Mouse (Mus musculus) lung, embryonic 16.5 days (tissue): ENCODE data around the gene Olfr472. TPM values are rescaled to one million over a fixed set of nuclear protein-coding genes. Genes with fewer than 3 reads are reported as not detected.
"Not testable (repeated sequence)": the region's sequence is repeated elsewhere in the genome, so short reads cannot be mapped to it uniquely, and the experiment has no call there.

Experiments
- ATAC-seq: fragments of 200-750 bp; cut with Nextera tagmentation; 2 replicates; pipeline ENCODE4 v1.8.0; 2017; ENCODE audit warnings: low read depth, mild to moderate bottlenecking, moderate library complexity
- H3K27ac ChIP-seq: fragments of 300-500 bp; sonication (generic); 2 replicates; pipeline ENCODE4 v1.5.1; 2014; ENCODE audit warnings: mild to moderate bottlenecking, control low read depth, low read length
- H3K27me3 ChIP-seq: fragments of 300-500 bp; sonication (generic); 2 replicates; pipeline ENCODE4 v1.6.1; 2014; ENCODE audit warnings: low read depth, low read length, mixed read lengths; ENCODE audit not compliant: control insufficient read depth, insufficient read depth
- H3K36me3 ChIP-seq: fragments of 300-500 bp; sonication (generic); 2 replicates; pipeline ENCODE4 v1.6.1; 2014; ENCODE audit warnings: low read length; ENCODE audit not compliant: control insufficient read depth, insufficient read depth
- H3K4me1 ChIP-seq: fragments of 300-500 bp; sonication (generic); replicated peaks from 2 replicates; pipeline ENCODE4 v1.6.1; 2014; ENCODE audit warnings: low read length, mixed read lengths; ENCODE audit not compliant: control insufficient read depth, insufficient read depth
- H3K4me2 ChIP-seq: fragments of 300-500 bp; sonication (generic); 2 replicates; pipeline ENCODE4 v1.6.1; 2014; ENCODE audit warnings: low read depth, low read length, control low read depth
- H3K4me3 ChIP-seq: fragments of 300-500 bp; sonication (generic); 2 replicates; pipeline ENCODE4 v1.5.1; 2014; ENCODE audit warnings: mild to moderate bottlenecking, low read length, control low read depth
- H3K9ac ChIP-seq: fragments of 300-500 bp; sonication (generic); 2 replicates; pipeline ENCODE4 v1.6.1; 2014; ENCODE audit warnings: low read length, control low read depth
- H3K9me3 ChIP-seq: fragments of 300-500 bp; sonication (generic); 2 replicates; pipeline ENCODE4 v1.6.1; 2016; ENCODE audit warnings: low read length; ENCODE audit not compliant: control insufficient read depth
- WGBS: fragments of 180-500 bp; shearing (Covaris S2); extraction: QIAGEN DNeasy Blood & Tissue Kit; methylation state at CpG from one replicate; pipeline ENCODE4 v1.1.7; 2014; 5-methylcytosine and 5-hydroxymethylcytosine counted together
- polyA plus RNA-seq: library from polyadenylated mRNA; unstranded; fragments of >200 nt; fragmentation: Nextera tagmentation; extraction: Ambion mirVana; gene quantifications from 2 replicates; pipeline ENCODE4 v1.2.1, GENCODE M21; 2015

The Olfr472 gene
- not detected in 2 replicates for polyA plus RNA-seq

DNA sequence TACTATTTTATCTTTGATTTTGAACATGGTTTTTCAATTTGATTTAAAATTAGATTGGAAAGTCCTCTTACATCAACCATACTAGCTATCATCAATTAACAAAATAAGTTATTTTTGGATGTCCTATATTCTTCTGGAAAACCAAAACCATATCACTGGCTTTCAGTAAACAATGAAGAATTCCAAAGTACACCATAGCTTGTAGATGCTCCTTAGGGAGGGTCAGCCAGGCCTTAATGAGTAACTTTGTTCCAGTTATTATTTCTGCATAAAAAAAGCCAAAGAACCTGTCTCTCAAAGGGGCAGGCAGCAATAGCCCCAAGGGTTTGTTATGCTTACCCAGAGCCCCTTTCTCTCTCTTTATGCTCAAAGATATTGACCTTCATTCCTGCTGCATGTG, at the start of gene Olfr472:
Gene Olfr472 (plus strand): TSS at position 301 of the 400 bp plus-strand sequence.
- no peaks in the 10 kb centered on the region for H3K27me3 ChIP-seq
- ATAC-seq, result no peak

DNA sequence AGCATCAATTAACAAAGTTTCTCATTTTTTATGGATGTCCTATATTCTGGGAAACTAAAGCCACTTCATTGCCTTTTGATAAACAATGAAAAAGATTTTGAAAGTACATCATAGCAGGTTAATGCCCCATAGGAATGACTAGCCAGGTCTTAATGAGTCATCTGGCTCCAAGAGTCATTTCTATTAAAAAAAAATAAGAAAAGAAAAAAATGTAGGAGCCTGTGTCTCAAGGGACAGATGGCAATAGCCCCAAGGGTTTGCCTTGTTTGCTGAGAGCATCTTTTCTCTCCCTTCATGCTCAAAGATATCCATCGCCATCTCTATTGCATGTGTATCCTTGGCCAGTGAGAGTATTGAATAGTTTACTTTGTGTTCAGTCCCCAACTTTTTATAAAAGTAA, 32.4 kb downstream of the Olfr472 start, which contains the start of gene Olfr473:
Gene Olfr473 (plus strand): TSS at position 301 of the 400 bp plus-strand sequence.
- Histone ChIP-seq H3K27me3 (no peaks in the 10 kb centered on the region), H3K4me1 (no peaks in the 10 kb centered on the region), H3K4me2 (no peak within 1 kb of the TSS), H3K36me3 (no peaks in the 10 kb centered on the region), H3K27ac (no peak within 1 kb of the TSS), H3K9me3 (no peaks in the 10 kb centered on the region), H3K4me3 (no peak within 1 kb of the TSS), H3K9ac (no peak within 1 kb of the TSS)
- ATAC-seq, result no peak
- WGBS, result 89% methylated on average over 1 of the region's 1 CpGs

More for the DNA sequence above, at the start of gene Olfr472:
- H3K9me3 ChIP-seq, result no peaks in the 10 kb centered on the region
- no peak within 1 kb of the TSS for H3K4me3 ChIP-seq
- H3K4me1 ChIP-seq, result no peaks in the 10 kb centered on the region
- H3K9ac ChIP-seq, result no peak within 1 kb of the TSS
- no peak within 1 kb of the TSS for H3K4me2 ChIP-seq
- H3K36me3 ChIP-seq, result no peaks in the 10 kb centered on the region
- H3K27ac ChIP-seq, result no peak within 1 kb of the TSS

DNA sequence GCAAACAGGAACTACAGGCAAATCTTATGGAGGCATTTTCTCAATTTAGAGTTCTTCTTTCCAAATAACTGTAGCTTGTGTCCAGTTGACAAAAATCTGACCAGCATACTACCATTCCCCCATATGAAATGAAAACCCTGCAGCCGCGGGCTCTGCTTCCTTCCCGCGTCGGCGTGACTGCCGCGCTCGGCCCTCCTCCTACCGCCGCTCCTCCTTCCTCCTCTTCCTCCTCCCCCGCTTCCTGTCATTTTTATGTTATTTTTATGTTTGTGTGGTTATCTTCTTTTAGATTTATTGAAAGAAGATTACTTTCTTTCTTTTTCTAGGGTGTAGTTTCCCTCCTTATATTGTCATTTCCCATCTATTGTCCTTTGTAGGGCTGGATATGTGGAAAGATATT, 54.8 kb downstream of the Olfr472 start:
- not testable (repeated sequence) for H3K27ac ChIP-seq, H3K36me3 ChIP-seq, H3K27me3 ChIP-seq, H3K9me3 ChIP-seq, ATAC-seq, H3K4me2 ChIP-seq, H3K4me1 ChIP-seq, H3K4me3 ChIP-seq, H3K9ac ChIP-seq
- 96% methylated on average over 12 of the region's 12 CpGs for WGBS

DNA sequence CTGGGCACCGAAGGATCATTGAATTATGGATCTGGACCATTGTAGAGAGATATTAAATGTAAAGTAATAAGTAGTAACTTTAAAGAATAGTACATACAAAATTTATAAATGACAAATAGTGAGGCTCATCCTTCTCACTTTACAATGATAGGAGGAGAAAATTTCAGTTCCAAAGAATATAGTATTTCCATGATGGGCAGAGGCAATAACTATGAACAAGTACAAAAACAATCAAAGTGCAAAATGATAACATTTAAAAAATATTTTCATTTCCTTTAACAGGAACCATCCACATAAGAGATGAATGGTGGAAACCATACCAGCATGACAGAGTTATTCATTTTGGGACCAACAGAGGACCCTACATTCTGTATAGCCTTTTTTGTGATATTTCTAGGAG, 56.6 kb downstream of the Olfr472 start, which contains the start of gene Olfr474:
Gene Olfr474 (plus strand): TSS at position 301 of the 400 bp plus-strand sequence.
- Histone ChIP-seq H3K9ac (no peak within 1 kb of the TSS), H3K4me2 (no peak within 1 kb of the TSS), H3K27ac (no peak within 1 kb of the TSS), H3K27me3 (no peaks in the 10 kb centered on the region), H3K9me3 (no peaks in the 10 kb centered on the region), H3K4me3 (no peak within 1 kb of the TSS), H3K4me1 (no peaks in the 10 kb centered on the region), H3K36me3 (no peaks in the 10 kb centered on the region)
- WGBS, result 79% methylated on average over 1 of the region's 1 CpGs
- no peak for ATAC-seq

Other genes with a start within 250 kb of the Olfr472 start
- 0.08 and 0.28 TPM in 2 replicates for gene Cyb5r2, start 139.9 kb upstream of the Olfr472 start, polyA plus RNA-seq
- gene Ovch2, start 96.7 kb upstream of the Olfr472 start, polyA plus RNA-seq, result not detected in 2 replicates
- gene Olfr467, start 85.6 kb upstream of the Olfr472 start, polyA plus RNA-seq, result not detected in 2 replicates
- not detected in 2 replicates for gene Olfr469, start 72.4 kb upstream of the Olfr472 start, polyA plus RNA-seq
- not detected in 2 replicates for gene Olfr470, start 50.4 kb upstream of the Olfr472 start, polyA plus RNA-seq
- gene Olfr473, start 32.5 kb downstream of the Olfr472 start, polyA plus RNA-seq, result not detected in 2 replicates
- gene Olfr474, start 56.7 kb downstream of the Olfr472 start, polyA plus RNA-seq, result not detected in 2 replicates
- not detected in 2 replicates for gene Olfr476, start 66.9 kb downstream of the Olfr472 start, polyA plus RNA-seq
- gene Olfr477, start 88.8 kb downstream of the Olfr472 start, polyA plus RNA-seq, result not detected in 2 replicates
- gene Olfr478, start 136.1 kb downstream of the Olfr472 start, polyA plus RNA-seq, result not detected in 2 replicates
- not detected in 2 replicates for gene Olfr479, start 152.8 kb downstream of the Olfr472 start, polyA plus RNA-seq
- not detected in 2 replicates for gene Olfr480, start 169.4 kb downstream of the Olfr472 start, polyA plus RNA-seq
- not detected in 2 replicates for gene Olfr481, start 182.0 kb downstream of the Olfr472 start, polyA plus RNA-seq
- gene Olfr482, start 199.7 kb downstream of the Olfr472 start, polyA plus RNA-seq, result 0.11 and 0.20 TPM in 2 replicates
- not detected in 2 replicates for gene Olfr483, start 202.9 kb downstream of the Olfr472 start, polyA plus RNA-seq
- gene Olfr484, start 229.5 kb downstream of the Olfr472 start, polyA plus RNA-seq, result not detected in 2 replicates